Mouse (Mus musculus): ENCODE results near the gene Olfr1490.
"Not testable (repeated sequence)": the region's sequence is repeated elsewhere in the genome, so short reads cannot be mapped to it uniquely, and the experiment has no call there.

Olfr1490 gene

GRCm38 (mm10) chr19:13650791-13651190 lies at the start of gene Olfr1490:
Gene Olfr1490 (plus strand): TSS chr19:13651091.
- no peak for DNase-seq

- DNase-seq = not testable (repeated sequence)
Observed at GRCm38 (mm10) chr19:13617075-13617474, 33.8 kb upstream of the Olfr1490 start, which contains the start of gene Olfr1487. Gene Olfr1487 (plus strand): TSS chr19:13617375.

GRCm38 (mm10) chr19:13631321-13631720 lies 19.6 kb upstream of the Olfr1490 start, which contains the start of gene Olfr1489:
Gene Olfr1489 (plus strand): TSS chr19:13631621.
- no peak for DNase-seq

- DNase-seq = no peak
Observed at GRCm38 (mm10) chr19:13696968-13697367, 46.1 kb downstream of the Olfr1490 start, which contains the start of gene Olfr1491. Gene Olfr1491 (plus strand): TSS chr19:13697268.
